Mouse (Mus musculus) forebrain, embryonic 11.5 days (tissue): ENCODE results near the gene Gm6899. TPM values are rescaled to one million over a fixed set of nuclear protein-coding genes. Genes with fewer than 3 reads are reported as not detected.
A peak's percentile ranks its signal among the peaks of the same experiment; 100 is the strongest.

ENCODE experiments used
- ATAC-seq: fragments of 200-750 bp; cut with Nextera tagmentation; replicated peaks from 2 replicates; pipeline ENCODE4 v1.8.0; 2017; ENCODE audit warnings: moderate TSS enrichment; ENCODE audit not compliant: low FRiP score
- DNase-seq: peaks from one replicate; pipeline ENCODE4 v3.0.0-alpha.2; 2017; ENCODE audit warnings: low spot score
- H3K27ac ChIP-seq: fragments of 300-500 bp; sonication (generic); 2 replicates; pipeline ENCODE4 v1.5.1; 2014; ENCODE audit warnings: low read depth, low read length
- H3K27me3 ChIP-seq: fragments of 300-500 bp; sonication (generic); 2 replicates; pipeline ENCODE4 v1.6.1; 2014; ENCODE audit warnings: mild to moderate bottlenecking, low read length, mixed read lengths; ENCODE audit not compliant: control insufficient read depth, insufficient read depth
- H3K36me3 ChIP-seq: fragments of 300-500 bp; sonication (generic); 2 replicates; pipeline ENCODE4 v1.6.1; 2014; ENCODE audit warnings: mild to moderate bottlenecking, low read length, moderate library complexity, mixed read lengths; ENCODE audit not compliant: control insufficient read depth, insufficient read depth
- H3K4me1 ChIP-seq: fragments of 300-500 bp; sonication (generic); replicated peaks from 2 replicates; pipeline ENCODE4 v1.6.1; 2014; ENCODE audit warnings: low read length, mixed read lengths; ENCODE audit not compliant: control insufficient read depth, insufficient read depth
- H3K4me2 ChIP-seq: fragments of 300-500 bp; sonication (generic); 2 replicates; pipeline ENCODE4 v1.6.1; 2014; ENCODE audit warnings: low read depth, mild to moderate bottlenecking, low read length, moderate library complexity, mixed read lengths; ENCODE audit not compliant: severe bottlenecking
- H3K4me3 ChIP-seq: fragments of 300-500 bp; sonication (generic); 2 replicates; pipeline ENCODE4 v1.5.1; 2014; ENCODE audit warnings: low read depth, low read length
- H3K9ac ChIP-seq: fragments of 300-500 bp; sonication (generic); 2 replicates; pipeline ENCODE4 v1.6.1; 2014; ENCODE audit warnings: low read length
- H3K9me3 ChIP-seq: fragments of 300-500 bp; sonication (generic); 2 replicates; pipeline ENCODE4 v1.6.1; 2016; ENCODE audit warnings: low read length, mixed read lengths; ENCODE audit not compliant: control insufficient read depth
- WGBS: fragments of 180-500 bp; shearing (Covaris S2); extraction: QIAGEN DNeasy Blood & Tissue Kit; methylation state at CpG from one replicate; pipeline ENCODE4 v1.1.7; 2014; 5-methylcytosine and 5-hydroxymethylcytosine counted together
- polyA plus RNA-seq: library from polyadenylated mRNA; unstranded; fragments of >200 nt; fragmentation: Nextera tagmentation; extraction: Ambion mirVana; gene quantifications from 2 replicates; pipeline ENCODE4 v1.2.1, GENCODE M21; 2014

The Gm6899 gene
- polyA plus RNA-seq, result not detected in 2 replicates

GRCm38 (mm10) chr11:26593061-26594059 is at the start of gene Gm6899, which contains the start of gene Vrk2:
Gm6899 (plus strand) TSS chr11:26593241.
Vrk2 (minus strand) TSS chr11:26593999.
- peak within 1 kb of the TSS; percentile 70 for H3K4me2 ChIP-seq
- peak; percentile 92 for DNase-seq
- H3K4me1 ChIP-seq, result no peaks in the 10 kb centered on the region
- peak within 1 kb of the TSS; percentile 65 for H3K4me3 ChIP-seq
- H3K27me3 ChIP-seq, result no peaks in the 10 kb centered on the region
- ATAC-seq, result peak; percentile 98
- peak within 1 kb of the TSS; percentile 75 for H3K9ac ChIP-seq
- under 1% methylated on average over 60 of the region's 60 CpGs for WGBS
- no peaks in the 10 kb centered on the region for H3K9me3 ChIP-seq
- no peaks in the 10 kb centered on the region for H3K36me3 ChIP-seq
- H3K27ac ChIP-seq, result no peak within 1 kb of the TSS

DNA sequence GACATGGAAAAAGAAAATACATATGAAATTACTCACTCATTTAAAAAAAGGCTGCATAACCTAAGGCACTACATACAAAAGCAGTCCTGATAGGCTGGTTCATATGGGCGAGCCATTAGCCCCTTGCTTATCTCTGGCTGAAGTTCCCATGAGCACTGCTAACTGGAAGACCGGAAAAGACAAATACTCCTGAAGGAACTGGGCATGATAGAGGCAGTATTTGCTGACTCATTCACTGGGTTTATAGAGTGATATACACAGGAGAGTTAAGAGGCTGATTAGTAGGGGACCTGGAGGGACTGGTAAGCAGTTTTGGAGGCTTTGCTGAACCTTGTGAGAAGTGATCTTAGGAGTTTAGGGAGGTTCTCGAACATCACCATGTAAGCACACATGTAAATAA is 41.5 kb upstream of the Gm6899 start:
- Histone ChIP-seq H3K36me3 (no peaks in the 10 kb centered on the region), H3K4me1 (no peaks in the 10 kb centered on the region), H3K27me3 (no peaks in the 10 kb centered on the region), H3K9me3 (no peaks in the 10 kb centered on the region), H3K4me2 (no peak overlapping the region), H3K9ac (no peak overlapping the region), H3K4me3 (no peak overlapping the region), H3K27ac (no peak overlapping the region)
- 90% methylated on average over 3 of the region's 3 CpGs for WGBS
- no peak for DNase-seq
- no peak for ATAC-seq

DNA sequence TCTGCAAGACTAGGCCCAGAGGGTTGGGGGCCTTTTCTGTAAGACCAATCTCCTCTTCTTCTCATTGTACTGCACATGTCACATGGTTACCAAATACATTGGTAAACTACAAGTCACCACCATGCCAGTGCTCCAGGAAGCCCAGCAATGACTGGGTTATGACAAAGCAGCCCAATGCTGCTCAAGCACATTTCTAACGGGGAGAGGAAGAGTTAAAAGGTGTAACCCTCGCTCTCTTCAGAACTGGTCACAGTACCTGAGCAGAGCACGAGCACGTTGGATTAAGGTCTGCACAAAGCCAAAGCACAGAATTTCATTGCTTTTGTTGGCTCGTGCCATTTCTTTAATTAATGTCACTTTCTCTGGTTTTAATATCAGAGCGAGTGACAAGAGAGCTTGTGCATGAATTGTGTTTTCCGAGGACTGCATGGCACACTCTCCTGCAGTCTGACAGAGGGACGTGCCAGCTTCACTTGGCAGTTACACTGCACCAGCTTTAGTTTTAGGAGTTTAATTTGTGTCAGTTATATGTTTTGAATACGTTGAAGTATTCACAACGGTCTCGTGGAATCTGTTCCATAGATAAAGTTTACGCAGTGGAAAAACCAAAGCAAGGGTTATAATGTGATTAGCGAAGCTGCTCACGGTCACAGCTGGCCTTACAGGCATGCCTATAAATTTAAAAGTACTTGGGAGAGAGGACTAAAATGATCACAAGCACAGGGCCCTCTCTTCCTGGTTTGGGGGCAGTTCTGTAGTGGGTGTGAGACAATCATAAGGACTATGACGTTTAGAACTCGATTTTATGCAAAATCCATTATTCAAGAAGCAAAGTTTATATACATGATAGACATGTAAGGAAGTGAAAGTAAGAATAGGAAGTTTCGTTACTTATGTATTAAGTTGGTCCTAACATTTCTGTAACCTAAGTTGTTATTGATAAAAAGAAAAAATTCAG is 7.4 kb upstream of the Gm6899 start:
- Histone ChIP-seq H3K4me3 (no peak overlapping the region), H3K4me2 (no peak overlapping the region), H3K27me3 (no peaks in the 10 kb centered on the region), H3K4me1 (no peaks in the 10 kb centered on the region), H3K9me3 (no peaks in the 10 kb centered on the region), H3K27ac (no peak overlapping the region), H3K36me3 (no peaks in the 10 kb centered on the region), H3K9ac (no peak overlapping the region)
- DNase-seq (no peak), ATAC-seq (no peak)
- 86% methylated on average over 17 of the region's 17 CpGs for WGBS

DNA sequence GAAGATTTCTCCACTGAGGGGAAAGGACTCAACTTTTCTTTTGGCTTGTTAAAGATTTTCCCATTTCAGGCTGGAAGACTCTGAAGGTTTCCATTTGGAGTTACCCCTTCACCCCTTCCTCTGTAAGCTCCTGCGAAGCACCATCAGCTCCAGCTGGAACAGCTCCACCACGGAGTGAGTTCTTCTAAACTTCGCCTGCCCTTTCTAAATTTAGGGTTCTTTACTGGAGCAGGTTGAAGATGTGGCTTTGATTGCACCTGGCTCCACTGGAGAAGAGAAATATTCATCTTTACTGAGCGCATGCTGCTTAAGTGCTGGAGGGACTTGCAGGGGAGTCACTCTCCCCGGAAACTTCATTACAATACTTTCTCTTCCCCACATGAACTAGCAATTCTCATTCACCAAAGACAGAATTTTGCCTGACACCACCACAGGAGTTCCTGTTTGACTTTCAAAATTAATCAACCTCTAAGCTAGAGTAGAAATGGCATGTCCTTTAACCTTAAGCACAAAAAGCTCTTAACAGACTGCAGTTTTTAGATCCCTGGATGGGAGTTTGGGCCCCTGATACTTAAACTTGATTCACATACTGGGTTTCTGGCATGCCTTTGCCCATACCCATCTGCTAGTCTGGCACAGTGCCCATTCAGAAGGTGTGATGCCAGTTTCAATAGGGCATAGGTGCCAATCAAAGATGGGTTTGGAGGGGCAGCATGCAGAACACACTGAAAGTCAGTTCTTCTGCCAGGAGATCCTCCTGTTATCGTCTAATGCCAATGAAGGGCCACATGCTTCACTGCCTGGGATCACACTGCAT is 6.5 kb upstream of the Gm6899 start:
- WGBS, result 81% methylated on average over 6 of the region's 6 CpGs
- Histone ChIP-seq H3K9ac (no peak overlapping the region), H3K4me3 (no peak overlapping the region), H3K4me1 (no peaks in the 10 kb centered on the region), H3K9me3 (no peaks in the 10 kb centered on the region), H3K4me2 (no peak overlapping the region), H3K27me3 (no peaks in the 10 kb centered on the region), H3K27ac (no peak overlapping the region), H3K36me3 (no peaks in the 10 kb centered on the region)
- ATAC-seq (no peak), DNase-seq (no peak)

GRCm38 (mm10) chr11:26587184-26587524 is 5.9 kb upstream of the Gm6899 start:
- no peaks in the 10 kb centered on the region for H3K4me1 ChIP-seq
- H3K27me3 ChIP-seq, result no peaks in the 10 kb centered on the region
- H3K4me2 ChIP-seq, result no peak overlapping the region
- WGBS, result 95% methylated on average over 1 of the region's 1 CpGs
- no peak for ATAC-seq
- H3K27ac ChIP-seq, result no peak overlapping the region
- H3K36me3 ChIP-seq, result no peaks in the 10 kb centered on the region
- no peak for DNase-seq
- no peak overlapping the region for H3K9ac ChIP-seq
- no peak overlapping the region for H3K4me3 ChIP-seq
- H3K9me3 ChIP-seq, result no peaks in the 10 kb centered on the region

- WGBS, result 23% methylated on average over 6 of the region's 6 CpGs
- Histone ChIP-seq H3K9ac (peak overlapping the region; percentile 75), H3K36me3 (no peaks in the 10 kb centered on the region), H3K4me2 (peak overlapping the region; percentile 70), H3K27me3 (no peaks in the 10 kb centered on the region), H3K4me3 (peak overlapping the region; percentile 65), H3K4me1 (no peaks in the 10 kb centered on the region), H3K9me3 (no peaks in the 10 kb centered on the region), H3K27ac (no peak overlapping the region)
- DNase-seq, result no peak
- ATAC-seq, result peak; percentile 1; the same call in 1 of the 2 replicates
Measured at GRCm38 (mm10) chr11:26592395-26593053, 517 bp upstream of the Gm6899 start.

- Histone ChIP-seq H3K4me1 (no peaks in the 10 kb centered on the region), H3K9ac (no peak overlapping the region), H3K4me3 (no peak overlapping the region), H3K36me3 (no peaks in the 10 kb centered on the region), H3K4me2 (no peak overlapping the region), H3K27ac (no peak overlapping the region), H3K27me3 (no peaks in the 10 kb centered on the region), H3K9me3 (no peaks in the 10 kb centered on the region)
- DNase-seq, result no peak
- ATAC-seq, result no peak
- 67% methylated on average over 1 of the region's 1 CpGs for WGBS
Measured at GRCm38 (mm10) chr11:26594487-26594886, 1.4 kb downstream of the Gm6899 start.
